Mouse (Mus musculus): Measurements from ENCODE around the gene Armh4. TPM values are rescaled to one million over a fixed set of nuclear protein-coding genes. Genes with fewer than 3 reads are reported as not detected.

The Armh4 gene
- polyA plus RNA-seq, 1 experiment from 2014 or later: 11.1 TPM

Other genes with a start within 250 kb of the Armh4 start
- not detected in 2 replicates for gene Olfr722, start 118.6 kb upstream of the Armh4 start, polyA plus RNA-seq (2015; fragmentation: Nextera tagmentation; extraction: Ambion mirVana)
- not detected in 2 replicates for gene Olfr723, start 148.4 kb upstream of the Armh4 start, polyA plus RNA-seq (2015; fragmentation: Nextera tagmentation; extraction: Ambion mirVana)
- not detected in 2 replicates for gene Olfr724, start 179.9 kb upstream of the Armh4 start, polyA plus RNA-seq (2015; fragmentation: Nextera tagmentation; extraction: Ambion mirVana)